Mouse (Mus musculus) spleen, postnatal 14 days (tissue): ENCODE measurements around the gene Tcf12.

Experiments used
- DNase-seq, 2 experiments: peaks; one replicate each; pipeline ENCODE4 v3.0.0; 2021 to 2022; ENCODE audit warnings: low spot score in 2 of 2

The Tcf12 gene

DNA sequence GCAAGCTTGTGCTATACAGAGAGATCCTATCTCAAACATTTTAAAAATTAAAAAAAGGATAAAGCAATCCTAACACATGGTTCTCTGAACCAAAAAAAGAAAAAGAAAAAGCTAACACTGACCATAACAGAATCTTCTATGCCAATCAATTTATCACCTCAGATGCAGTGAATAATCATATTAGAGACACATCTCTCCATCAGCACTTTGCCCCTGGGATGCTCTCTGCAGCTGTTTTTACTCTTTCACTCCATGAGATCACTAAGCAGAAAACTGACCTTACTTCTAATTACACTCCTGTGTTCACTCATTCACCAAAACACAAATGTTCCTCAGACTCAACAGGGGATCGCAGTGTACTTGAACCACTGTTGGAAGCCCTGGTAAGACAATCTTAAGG lies 128.8 kb downstream of the Tcf12 start:
- DNase-seq = no peak

DNA sequence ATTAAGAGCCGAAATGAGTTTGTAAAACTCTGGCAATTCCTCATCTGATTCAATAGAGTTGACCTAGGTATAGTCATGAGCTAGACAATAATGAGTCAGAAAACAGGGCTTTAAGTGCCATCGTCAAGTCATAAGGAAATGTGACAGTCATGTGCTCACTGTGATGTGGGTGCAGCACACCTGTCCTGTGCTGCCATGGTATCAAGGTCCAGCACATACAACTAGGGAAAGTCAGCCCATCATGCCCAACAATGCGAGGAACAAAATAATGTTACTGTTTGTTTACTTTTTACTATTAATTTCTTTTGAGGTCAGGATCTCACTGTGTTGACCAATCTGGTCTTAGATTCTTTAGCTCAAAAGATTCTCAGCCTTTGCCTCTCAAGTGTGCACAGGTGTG lies 130.6 kb downstream of the Tcf12 start:
- DNase-seq = no peak

DNA sequence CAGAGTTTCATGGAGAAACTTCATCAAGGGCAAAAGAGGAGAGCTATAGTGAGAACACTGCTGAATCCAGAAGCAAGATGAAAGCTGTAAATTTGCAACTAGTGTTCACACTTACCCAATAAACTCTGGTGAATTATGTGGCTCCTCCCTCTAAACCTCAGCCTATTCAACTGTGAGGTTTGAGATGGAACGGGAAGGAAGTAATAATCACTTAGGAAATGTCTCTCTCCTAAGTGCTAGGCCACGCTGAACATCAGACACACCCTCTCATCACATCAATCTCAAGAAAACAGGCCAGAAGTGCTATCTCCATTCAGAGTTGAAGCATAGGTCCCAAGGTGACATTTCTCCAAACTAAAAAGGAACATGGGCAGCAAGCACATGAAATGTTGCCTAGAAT lies 131.1 kb downstream of the Tcf12 start:
- DNase-seq = no peak

DNA sequence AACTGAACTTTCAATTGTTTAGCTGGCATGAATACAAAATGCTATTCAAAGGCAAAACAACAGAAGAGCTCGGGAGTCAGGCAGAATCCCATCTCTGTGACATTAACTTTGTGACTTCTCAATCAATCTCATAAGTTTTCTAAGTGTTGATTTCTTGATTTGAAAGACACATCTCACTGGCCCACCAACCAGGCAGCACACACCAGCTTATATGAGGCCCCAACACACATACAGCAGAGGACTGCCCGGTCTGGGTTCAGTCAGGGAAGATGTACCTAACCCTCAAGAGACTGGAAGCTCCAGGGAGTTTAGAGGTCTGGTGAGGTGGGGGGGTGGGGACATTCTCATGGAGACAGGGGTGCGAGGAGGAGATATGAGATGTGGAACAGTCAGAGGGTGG lies 132.8 kb downstream of the Tcf12 start:
- DNase-seq = no peak

DNA sequence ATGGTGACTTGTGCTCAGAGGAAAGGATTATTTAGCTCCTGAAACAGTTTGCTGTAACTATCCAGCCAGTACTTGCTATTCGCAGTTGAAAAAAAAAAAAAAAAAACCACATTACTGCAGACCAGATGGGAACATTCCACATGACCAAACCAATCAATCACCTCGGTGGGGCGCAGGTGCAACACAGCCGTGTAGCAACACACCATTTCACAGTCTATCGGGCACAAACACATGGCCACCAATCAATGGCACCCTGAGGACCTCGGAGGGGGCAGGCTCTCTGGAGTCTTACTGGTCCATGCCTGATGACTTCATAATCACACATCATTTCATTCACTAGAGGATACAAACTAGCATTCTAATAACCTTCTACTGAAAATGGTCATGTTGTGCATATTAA lies 135.6 kb downstream of the Tcf12 start:
- DNase-seq = no peak

DNA sequence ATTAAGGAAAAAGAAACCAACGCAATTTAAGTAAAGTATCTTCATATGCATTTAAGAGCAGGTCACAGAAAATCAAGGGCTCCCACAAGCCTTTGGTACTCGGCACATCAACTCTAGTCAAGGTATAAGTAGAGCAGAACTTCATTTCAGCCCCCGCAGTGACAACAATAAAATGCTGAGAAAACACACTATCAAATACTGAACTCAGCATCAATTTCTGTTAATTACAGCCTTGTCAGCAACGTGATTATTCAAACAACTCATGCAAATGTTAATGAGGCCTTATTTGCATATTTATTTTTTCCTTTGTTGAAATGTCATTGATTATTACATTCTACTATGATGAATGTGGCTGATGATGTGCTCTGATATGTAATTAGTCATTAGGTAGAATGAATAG lies 136.5 kb downstream of the Tcf12 start:
- DNase-seq = no peak

DNA sequence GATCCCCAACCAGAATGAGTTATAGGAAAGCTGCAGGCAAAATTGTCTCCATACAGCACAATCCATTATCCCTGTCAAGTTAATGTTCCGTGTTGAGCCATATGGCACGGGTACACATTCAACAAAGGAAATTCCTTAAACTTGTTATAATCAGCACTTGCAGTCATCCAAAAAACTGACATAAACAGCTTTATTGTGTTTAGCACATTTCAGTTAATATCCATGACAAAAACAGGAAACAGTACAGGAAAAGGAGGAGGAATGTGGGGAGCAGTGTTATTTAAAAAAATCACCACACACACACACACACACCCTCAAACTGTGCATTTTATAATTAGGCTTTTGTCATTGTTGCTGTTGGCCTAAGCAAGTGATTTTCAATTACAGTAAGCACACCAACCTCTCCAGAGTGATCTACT lies 137.1 kb downstream of the Tcf12 start:
- no peak for DNase-seq

DNA sequence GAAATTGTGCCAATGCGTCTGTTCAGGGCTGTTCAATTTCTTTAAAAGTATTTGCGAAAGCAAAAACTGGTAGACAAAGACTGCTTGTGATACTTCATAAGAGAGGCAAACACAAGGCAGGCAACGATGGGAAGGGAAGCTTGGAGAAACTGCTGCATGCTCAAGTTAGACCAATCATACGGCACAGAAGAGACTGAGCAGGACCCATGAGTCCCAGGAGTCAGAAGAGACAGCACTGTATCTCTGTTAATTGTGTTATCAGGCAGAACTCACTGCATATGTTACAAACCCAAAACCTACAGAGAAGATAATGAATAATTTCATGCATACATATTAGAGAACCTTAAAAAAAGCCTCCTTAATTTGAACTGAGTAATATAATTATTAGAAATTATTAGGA lies 147.6 kb downstream of the Tcf12 start:
- no peak for DNase-seq

DNA sequence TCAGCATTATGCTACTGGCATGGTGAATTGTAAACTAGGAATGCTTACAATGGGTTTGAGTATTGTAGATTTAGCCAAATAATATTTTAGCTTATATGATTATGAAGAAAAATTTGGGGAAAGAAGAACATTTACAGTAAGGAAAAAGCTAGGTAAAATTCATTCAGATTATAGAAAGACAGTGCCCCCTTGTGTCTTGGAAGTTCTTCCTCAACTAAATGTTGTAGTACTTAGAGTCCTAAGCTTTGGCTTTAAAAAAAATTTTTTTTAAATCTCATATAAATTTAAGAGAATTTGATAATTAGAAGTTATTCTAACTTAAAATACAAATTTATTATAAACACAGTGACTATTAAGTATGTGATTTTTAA lies 151.7 kb downstream of the Tcf12 start:
- DNase-seq = no peak

DNA sequence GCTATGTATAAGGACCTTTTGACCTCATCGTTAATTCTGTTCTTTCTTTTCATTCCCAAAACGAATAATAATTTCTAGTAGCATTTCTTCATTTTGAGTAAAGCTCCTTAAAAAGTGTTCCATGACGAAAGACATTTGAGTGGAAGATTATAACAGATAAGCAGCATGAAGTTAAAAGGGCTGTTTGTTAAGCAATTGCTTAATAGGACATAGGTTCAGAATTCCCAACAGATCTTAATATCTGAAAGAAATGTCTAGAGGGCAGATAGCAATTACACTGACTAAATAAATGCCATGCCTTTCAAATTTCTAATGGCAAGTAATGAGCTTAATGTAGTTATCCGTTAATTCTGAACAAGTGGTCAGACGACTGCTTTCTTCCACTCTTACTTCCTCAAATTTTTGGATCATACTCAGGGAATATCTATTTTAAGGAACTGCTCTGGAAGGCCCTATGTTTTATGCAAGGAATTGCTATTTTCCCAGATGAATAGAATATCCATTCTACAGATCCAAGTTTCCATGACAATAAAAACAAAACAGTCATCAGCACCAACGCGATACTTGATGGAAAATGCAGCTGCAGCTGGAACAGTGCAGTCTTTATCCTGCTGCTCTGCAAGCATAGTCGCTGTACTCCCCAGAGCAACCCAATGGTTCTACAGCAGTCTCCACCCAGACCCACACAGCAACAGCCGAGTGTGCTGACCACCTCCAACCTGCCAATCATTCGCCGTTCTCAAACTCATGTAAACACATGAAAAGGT lies 152.2 kb downstream of the Tcf12 start:
- no peak for DNase-seq

DNA sequence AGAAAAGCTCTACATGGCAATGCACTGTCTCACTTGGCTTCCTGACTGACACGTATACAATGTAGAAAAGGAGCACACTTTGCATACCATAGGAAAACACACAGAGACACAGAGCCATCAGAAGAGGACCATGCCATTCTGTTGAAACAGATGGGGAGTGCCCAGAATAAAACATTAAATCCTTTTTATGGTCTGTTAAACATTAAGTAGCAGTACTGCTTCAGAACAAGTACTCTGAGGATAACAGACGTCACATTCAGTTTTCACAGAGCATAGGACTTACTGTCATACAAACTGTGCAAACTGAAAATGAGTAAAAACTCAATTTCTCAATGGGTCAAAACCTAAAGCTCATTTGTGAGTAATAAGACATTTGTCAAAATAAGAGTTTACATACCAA lies 158.5 kb downstream of the Tcf12 start:
- no peak for DNase-seq

DNA sequence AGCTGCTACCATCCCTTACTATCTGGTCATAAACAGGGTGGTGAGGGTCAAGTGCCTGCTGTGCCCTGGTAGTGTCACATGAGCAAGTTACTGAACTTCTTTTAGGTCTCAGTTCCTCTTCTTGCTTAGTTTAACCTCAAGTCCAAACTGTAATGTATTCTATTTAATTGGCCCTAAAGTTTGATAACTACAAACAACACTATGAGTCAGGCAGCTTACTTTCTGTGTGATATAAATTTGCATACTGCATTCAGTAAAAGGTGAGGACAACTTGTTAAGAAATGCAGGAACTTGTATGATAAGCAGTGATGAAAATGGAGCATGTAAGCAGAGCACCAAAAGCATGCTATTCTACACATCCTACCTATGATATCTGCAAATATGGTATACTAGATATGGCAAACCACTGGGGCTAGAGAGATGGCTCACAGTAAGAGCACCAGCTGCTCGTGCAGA lies 159.0 kb downstream of the Tcf12 start:
- no peak for DNase-seq

DNA sequence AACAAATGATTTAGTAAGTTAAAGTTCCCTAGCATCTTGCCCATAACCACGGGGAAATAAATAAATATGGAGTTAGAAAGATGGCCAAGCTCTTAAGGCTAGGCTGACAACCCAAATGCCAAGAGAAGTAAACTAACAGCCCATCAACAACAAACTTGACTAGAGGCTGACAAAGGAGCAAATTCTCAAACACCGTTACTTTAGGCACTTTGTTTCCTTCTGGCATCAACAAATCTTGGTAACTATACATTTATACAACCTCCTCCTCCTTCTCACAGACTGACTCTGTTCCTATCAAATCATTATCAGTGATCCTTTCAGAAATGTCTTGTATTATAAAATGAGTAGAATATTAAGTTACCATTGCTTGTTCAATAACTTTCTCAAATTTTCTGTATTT lies 159.7 kb downstream of the Tcf12 start:
- no peak for DNase-seq

DNA sequence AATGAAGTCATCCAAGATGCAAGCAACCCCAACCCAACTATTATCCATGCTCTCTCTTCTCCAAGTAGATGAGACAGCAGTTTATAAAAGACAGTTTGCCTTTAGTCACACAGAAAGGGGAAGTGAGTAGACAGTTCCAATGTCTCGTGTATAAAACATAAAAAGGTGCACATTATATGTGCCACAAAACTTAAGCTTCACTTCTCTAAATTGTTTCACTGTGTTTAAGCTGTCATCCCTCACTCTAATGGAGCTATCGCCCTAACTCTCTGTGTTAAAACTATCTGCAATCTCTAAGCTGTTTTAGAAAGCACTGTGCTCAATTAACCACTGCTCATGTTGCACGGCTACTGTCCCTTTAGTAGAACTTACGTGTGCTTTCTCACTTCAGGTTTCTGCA lies 160.3 kb downstream of the Tcf12 start:
- DNase-seq = no peak

DNA sequence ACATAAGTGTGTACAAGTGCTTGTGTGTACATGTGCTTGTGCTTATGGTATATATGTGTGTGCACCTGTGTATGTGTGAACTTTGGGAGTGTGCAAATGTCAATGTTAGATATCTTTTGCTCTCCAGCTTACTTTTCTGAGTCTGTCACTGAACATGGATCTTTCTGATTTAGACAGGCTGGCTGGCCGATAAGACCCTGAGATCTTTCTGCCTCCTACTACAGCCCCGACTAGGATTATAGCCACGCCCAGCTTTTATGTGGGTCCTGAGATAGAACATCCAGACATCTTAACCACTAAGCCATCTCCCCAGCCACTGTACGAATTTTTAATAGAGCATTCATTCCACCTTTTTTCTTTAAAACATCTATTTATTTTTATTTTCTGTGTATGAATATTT lies 166.9 kb downstream of the Tcf12 start:
- no peak for DNase-seq

DNA sequence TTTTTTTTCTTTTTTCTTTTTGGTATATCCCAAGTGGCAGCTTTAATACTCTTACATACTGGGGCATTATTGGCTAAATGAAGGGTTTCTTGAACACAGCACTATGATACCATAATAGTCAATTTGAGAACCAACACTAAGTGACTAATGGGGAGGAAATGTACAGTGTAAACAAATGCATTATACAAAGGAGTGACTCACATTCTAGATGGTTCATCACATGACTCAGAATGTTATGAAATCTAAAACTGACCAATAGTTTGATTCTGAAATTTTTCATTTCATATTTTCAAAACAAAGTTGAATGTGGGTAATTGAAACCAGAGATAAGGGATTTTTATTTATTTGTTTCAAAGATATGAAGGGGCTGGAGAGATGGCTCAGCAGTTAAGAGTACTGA lies 169.2 kb downstream of the Tcf12 start:
- no peak for DNase-seq

DNA sequence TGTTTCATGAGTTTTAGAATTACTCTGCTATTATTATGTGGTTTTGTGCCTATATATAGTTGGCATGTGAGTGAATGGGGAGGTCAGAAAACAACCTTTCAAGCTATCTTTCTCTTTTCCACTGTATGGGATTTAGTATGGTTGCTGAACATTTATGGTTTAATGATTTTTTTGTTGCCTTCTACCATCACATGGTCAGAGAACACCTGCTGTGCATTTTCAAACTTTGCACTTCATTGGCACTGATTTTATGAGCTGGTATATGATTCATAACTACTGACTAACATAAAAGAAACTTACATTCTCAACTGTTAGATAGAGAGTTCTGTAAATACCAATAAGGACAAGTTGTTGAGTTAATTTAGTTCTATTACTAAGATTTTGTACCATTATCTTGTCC lies 171.7 kb downstream of the Tcf12 start:
- DNase-seq = no peak

DNA sequence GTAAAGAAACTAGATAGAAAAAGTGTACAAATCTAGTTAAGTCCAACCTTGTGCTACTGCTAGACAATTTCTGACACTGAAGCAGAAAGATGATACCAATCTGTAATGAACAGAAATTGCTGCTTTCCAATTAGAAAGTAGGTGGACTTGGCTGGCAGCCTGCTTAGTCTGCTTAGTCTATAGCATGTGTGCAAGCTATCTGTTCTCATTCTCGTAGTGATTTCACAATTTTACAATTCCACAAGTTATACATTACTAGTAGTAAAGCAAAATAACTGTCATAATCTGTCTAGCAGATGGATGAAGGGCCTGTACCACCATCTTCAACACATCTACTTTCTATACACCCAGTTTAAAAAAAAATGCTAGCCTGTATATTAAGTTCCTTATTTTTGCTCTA lies 175.5 kb downstream of the Tcf12 start:
- DNase-seq = no peak

DNA sequence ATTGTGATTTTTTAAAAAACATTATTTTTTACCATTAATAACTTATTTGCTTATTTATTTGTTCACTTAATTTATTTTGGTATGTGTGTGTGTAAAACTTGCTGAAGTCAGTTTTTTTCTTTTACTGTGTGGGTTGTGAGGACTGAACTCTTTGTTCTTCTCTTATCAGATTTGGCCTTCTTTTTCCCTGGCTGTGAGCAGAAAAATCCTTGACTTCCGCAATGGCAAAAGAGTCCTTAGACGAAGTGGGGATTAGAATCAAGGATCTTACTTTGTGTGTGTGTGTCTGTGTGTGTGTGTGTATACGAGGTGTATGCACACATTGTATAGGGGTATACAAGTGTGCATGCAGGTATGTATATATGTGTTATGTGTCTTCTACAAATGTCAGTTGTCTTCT lies 176.8 kb downstream of the Tcf12 start:
- no peak for DNase-seq

DNA sequence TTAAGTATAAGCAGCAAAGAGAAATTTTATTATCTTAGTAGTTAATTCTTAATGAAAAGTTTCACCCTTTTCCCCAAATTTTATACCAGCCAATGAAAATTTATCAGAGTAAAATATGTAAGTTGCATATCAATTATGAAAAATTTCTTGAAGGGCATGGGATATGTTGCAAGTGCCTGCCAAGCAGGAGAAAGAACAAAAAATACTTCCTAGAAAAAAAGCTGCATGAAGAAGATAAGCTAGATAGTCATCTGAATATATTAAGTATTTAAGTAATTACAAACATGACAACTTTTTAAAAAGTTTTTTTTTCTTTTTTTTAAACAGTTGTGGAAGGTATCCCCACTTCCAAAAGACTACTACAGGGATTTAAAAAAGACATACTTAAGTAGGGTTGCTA lies 179.7 kb downstream of the Tcf12 start:
- DNase-seq = no peak

DNA sequence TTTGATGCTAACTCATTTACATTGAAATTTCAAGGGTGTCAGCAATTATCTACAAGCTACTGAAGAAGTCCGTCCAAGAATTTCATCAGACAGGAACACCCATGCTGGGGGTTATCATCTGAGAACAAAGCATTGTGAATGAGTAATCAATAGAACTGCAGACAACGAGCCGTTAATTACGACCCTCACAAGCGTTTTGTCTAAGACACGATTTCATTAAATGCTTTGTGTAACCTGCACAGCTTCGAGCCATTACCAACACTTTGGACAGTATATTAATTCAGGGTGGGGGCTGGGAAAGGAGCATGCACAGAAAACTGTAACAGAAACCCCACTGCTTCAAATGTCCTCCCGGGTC lies 180.3 kb downstream of the Tcf12 start:
- no peak for DNase-seq

DNA sequence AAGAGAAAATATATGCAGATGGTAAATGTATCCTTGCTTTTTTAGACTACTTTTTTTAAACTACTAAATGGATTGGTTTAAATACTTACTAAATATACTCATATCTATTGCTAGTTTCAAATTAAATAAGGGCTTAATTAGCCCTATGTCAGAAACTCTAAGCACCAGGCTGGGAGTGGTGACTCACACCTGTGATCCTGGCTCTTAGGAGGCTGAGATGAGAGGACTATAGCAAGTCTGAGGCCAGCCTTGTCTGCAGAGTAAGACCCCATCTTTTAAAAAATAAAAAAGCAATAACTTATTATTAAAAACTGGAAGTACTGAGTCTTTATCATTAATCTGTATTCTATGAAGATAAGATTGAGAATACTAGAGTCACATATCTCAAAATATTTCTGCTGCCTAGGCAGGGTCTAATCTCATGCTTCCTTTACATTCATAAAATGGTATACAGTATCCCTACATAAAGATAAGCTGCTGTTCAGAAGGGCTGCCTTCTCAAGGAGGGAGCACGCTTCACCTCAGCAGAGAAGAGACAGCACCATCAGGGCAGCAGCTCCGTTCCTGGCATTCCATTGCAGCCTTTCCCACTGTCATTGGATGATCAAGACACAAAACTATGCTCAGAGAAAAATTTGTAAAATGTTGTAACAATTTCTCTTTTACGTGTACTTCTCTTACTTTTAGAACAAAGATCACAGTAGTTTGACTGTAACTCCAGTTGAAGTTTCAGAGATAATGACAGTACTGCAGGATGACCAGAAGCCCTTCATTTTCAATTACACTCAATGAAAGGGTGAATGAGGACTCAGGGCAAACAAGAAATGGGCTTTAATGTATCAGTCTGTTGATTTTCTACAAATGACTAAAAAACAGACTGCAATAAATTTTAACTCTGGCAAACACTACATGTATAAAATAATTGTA lies 181.0 kb downstream of the Tcf12 start:
- DNase-seq = no peak

DNA sequence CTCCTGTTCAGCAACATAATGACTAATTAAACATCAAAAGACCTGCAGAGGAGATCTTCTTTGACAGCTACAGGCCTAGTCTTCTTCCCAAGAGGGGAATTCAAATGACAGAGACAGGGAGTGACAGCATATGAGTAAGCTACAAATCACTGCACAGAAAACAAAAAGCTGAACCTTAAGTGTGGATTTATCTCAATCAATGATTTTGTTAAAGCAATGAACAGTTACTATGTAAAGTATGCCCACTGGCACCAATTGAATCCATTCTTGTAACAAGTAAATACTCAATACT lies 195.1 kb downstream of the Tcf12 start:
- no peak for DNase-seq
